Mouse (Mus musculus) R1 (cell line): ENCODE data around the gene Plekhh3.

Experiments
- DNase-seq: peaks from one replicate; pipeline ENCODE4 v3.0.0-alpha.2; 2018; ENCODE audit warnings: low read depth, low spot score

Plekhh3 gene

GRCm38 (mm10) chr11:101120545-101121188, 50.5 kb downstream of the Plekhh3 start:
- DNase-seq = no peak

- DNase-seq = peak; percentile 99
Measured at GRCm38 (mm10) chr11:101119761-101120544, 51.2 kb downstream of the Plekhh3 start, which contains the start of the genes Retreg3 and Tubg1. Retreg3 (minus strand) TSS chr11:101119893. Tubg1 (plus strand) TSS chr11:101119938.

- no peak for DNase-seq
Measured at GRCm38 (mm10) chr11:101119131-101119760, 51.9 kb downstream of the Plekhh3 start.

DNA sequence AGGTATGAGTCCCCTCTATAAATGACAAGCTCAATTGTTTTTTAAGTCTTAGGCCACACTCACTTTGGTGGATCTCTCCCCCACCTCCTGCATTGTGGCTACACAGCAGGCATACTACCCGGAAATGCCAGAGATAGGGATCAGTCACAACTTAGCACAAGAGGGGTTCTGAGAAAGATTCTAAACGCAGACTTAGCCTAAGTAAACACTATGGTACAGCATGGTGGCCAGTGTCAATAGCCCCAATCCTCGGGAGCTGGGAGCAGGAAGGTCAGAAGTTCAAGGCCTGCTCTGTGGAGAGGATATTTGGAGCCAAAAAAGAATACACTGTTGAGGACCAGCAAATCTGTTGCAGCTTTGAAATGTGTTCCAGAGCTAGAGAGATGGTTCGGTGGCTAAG, 53.0 kb downstream of the Plekhh3 start:
- peak; percentile 51 for DNase-seq

DNA sequence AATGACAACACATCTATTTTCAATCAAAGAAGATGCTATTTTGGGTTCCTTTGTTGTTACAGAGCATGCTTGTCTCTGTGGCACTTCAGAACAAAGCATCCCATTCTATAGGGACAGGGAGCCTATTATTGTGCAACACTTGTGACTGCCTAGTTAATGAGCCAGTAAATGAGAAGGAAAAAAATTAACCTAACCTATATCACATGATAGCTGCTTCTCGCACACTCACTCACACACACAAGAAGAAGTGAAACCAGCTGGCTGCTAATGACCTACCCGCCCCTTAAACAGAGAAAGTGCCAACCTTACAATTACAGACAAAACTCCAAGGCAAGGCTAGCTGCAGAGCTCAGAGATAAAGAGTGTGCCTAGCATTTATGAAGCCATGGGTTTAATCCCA, 55.6 kb downstream of the Plekhh3 start:
- no peak for DNase-seq
